Mouse (Mus musculus) hindbrain, postnatal 0 days (tissue): ENCODE measurements around the gene Shisa9. TPM values are rescaled to one million over a fixed set of nuclear protein-coding genes. Genes with fewer than 3 reads are reported as not detected.
A peak's percentile ranks its signal among the peaks of the same experiment; 100 is the strongest.

Experiments used
- ATAC-seq: fragments of 200-750 bp; cut with Nextera tagmentation; 2 replicates; pipeline ENCODE4 v1.8.0; 2017; ENCODE audit warnings: mild to moderate bottlenecking, moderate TSS enrichment, moderate library complexity
- DNase-seq: peaks from one replicate; pipeline ENCODE4 v3.0.0-alpha.2; 2015; ENCODE audit warnings: low spot score
- H3K27ac ChIP-seq: fragments of 300-500 bp; sonication (generic); 2 replicates; pipeline ENCODE4 v1.5.1; 2014; ENCODE audit warnings: mild to moderate bottlenecking
- H3K27me3 ChIP-seq: fragments of 300-500 bp; sonication (generic); 2 replicates; pipeline ENCODE4 v1.6.1; 2014; ENCODE audit warnings: low read length, mixed read lengths; ENCODE audit not compliant: insufficient read depth
- H3K36me3 ChIP-seq: fragments of 300-500 bp; sonication (generic); 2 replicates; pipeline ENCODE4 v1.6.1; 2014; ENCODE audit warnings: low read length, mixed read lengths; ENCODE audit not compliant: insufficient read depth
- H3K4me1 ChIP-seq: fragments of 300-500 bp; sonication (generic); 2 replicates; pipeline ENCODE4 v1.6.1; 2014; ENCODE audit warnings: antibody characterized with exemption, low read length, mixed read lengths; ENCODE audit not compliant: insufficient read depth
- H3K4me2 ChIP-seq: fragments of 300-500 bp; sonication (generic); 2 replicates; pipeline ENCODE4 v1.6.1; 2014; ENCODE audit warnings: low read depth, mild to moderate bottlenecking, low read length, moderate library complexity, mixed read lengths
- H3K4me3 ChIP-seq: fragments of 300-500 bp; sonication (generic); 2 replicates; pipeline ENCODE4 v1.5.1; 2014; ENCODE audit warnings: low read length
- H3K9ac ChIP-seq: fragments of 300-500 bp; sonication (generic); replicated peaks from 2 replicates; pipeline ENCODE4 v1.6.1; 2014; ENCODE audit warnings: mild to moderate bottlenecking, low read length, moderate library complexity, mixed read lengths
- H3K9me3 ChIP-seq: fragments of 300-500 bp; sonication (generic); 2 replicates; pipeline ENCODE4 v1.6.1; 2016; ENCODE audit warnings: low read length, mixed read lengths
- CTCF ChIP-seq: IDR thresholded peaks from 2 replicates; pipeline ENCODE4 v1.5.1; 2016; ENCODE audit warnings: antibody characterized with exemption, control low read depth, low read depth
- WGBS: fragments of 180-500 bp; shearing (Covaris S2); extraction: QIAGEN DNeasy Blood & Tissue Kit; methylation state at CpG from one replicate; pipeline ENCODE4 v1.1.7; 2014; 5-methylcytosine and 5-hydroxymethylcytosine counted together
- polyA plus RNA-seq: library from polyadenylated mRNA; unstranded; fragments of >200 nt; fragmentation: Nextera tagmentation; extraction: Ambion mirVana; gene quantifications from 2 replicates; pipeline ENCODE4 v1.2.1, GENCODE M21; 2015
- total RNA-seq: library from RNA; depleted of rRNA; stranded (reverse); fragments of >200 nt; gene quantifications from 2 replicates; pipeline ENCODE4 v1.2.3, GENCODE M21; 2014

Shisa9 gene
- total and polyA plus RNA-seq, 2 experiments from 2014 or later = 22.5 to 85.6 TPM

GRCm38 (mm10) chr16:12173482-12174041, 189.6 kb downstream of the Shisa9 start:
- ATAC-seq = no peak
- 68% methylated on average over 1 of the region's 1 CpGs for WGBS
- H3K4me2 ChIP-seq = no peak overlapping the region
- no peak overlapping the region for H3K4me3 ChIP-seq
- DNase-seq = no peak
- no peaks in the 10 kb centered on the region for H3K4me1 ChIP-seq
- no peak overlapping the region for H3K27ac ChIP-seq
- H3K9me3 ChIP-seq = no peaks in the 10 kb centered on the region
- TF ChIP-seq CTCF = no peak
- no peaks in the 10 kb centered on the region for H3K36me3 ChIP-seq
- no peaks in the 10 kb centered on the region for H3K27me3 ChIP-seq
- no peak overlapping the region for H3K9ac ChIP-seq

- H3K9me3 ChIP-seq = no peaks in the 10 kb centered on the region
- no peaks in the 10 kb centered on the region for H3K36me3 ChIP-seq
- no peak for ATAC-seq
- 76% methylated on average over 2 of the region's 2 CpGs for WGBS
- no peak overlapping the region for H3K27ac ChIP-seq
- no peak overlapping the region for H3K4me2 ChIP-seq
- no peak for TF ChIP-seq CTCF
- H3K9ac ChIP-seq = no peak overlapping the region
- H3K4me1 ChIP-seq = no peaks in the 10 kb centered on the region
- H3K4me3 ChIP-seq = no peak overlapping the region
- no peak for DNase-seq
- no peaks in the 10 kb centered on the region for H3K27me3 ChIP-seq
Observed at GRCm38 (mm10) chr16:12178031-12178430, 194.1 kb downstream of the Shisa9 start.

GRCm38 (mm10) chr16:12189739-12190138, 205.8 kb downstream of the Shisa9 start:
- no peak overlapping the region for H3K9ac ChIP-seq
- H3K27ac ChIP-seq = no peak overlapping the region
- peak; percentile 15 for DNase-seq
- no peaks in the 10 kb centered on the region for H3K9me3 ChIP-seq
- WGBS = 60% methylated on average over 2 of the region's 2 CpGs
- H3K36me3 ChIP-seq = no peaks in the 10 kb centered on the region
- no peak overlapping the region for H3K4me2 ChIP-seq
- H3K27me3 ChIP-seq = no peaks in the 10 kb centered on the region
- no peak overlapping the region for H3K4me3 ChIP-seq
- no peaks in the 10 kb centered on the region for H3K4me1 ChIP-seq
- no peak for ATAC-seq
- TF ChIP-seq CTCF = no peak

- Histone ChIP-seq H3K36me3 (no peaks in the 10 kb centered on the region), H3K9ac (no peak overlapping the region), H3K9me3 (no peaks in the 10 kb centered on the region), H3K27me3 (no peaks in the 10 kb centered on the region), H3K27ac (no peak overlapping the region), H3K4me3 (no peak overlapping the region), H3K4me1 (no peaks in the 10 kb centered on the region), H3K4me2 (no peak overlapping the region)
- DNase-seq (no peak), ATAC-seq (no peak)
- WGBS = 98% methylated on average over 4 of the region's 4 CpGs
- no peak for TF ChIP-seq CTCF
Observed at GRCm38 (mm10) chr16:12196841-12197240, 212.9 kb downstream of the Shisa9 start.

- 56% methylated on average over 5 of the region's 5 CpGs for WGBS
Observed at GRCm38 (mm10) chr16:12197611-12198010, 213.7 kb downstream of the Shisa9 start.

GRCm38 (mm10) chr16:12201216-12201615, 217.3 kb downstream of the Shisa9 start:
- Histone ChIP-seq H3K36me3 (no peaks in the 10 kb centered on the region), H3K27ac (no peak overlapping the region), H3K27me3 (no peaks in the 10 kb centered on the region), H3K9ac (no peak overlapping the region), H3K4me2 (no peak overlapping the region), H3K4me1 (no peaks in the 10 kb centered on the region), H3K4me3 (no peak overlapping the region), H3K9me3 (no peaks in the 10 kb centered on the region)
- 27% methylated on average over 3 of the region's 3 CpGs for WGBS
- DNase-seq (peak; percentile 72), ATAC-seq (no peak)
- TF ChIP-seq CTCF = peak; percentile 82

More at GRCm38 (mm10) chr16:12197611-12198010, 213.7 kb downstream of the Shisa9 start:
- Histone ChIP-seq H3K27me3 (no peaks in the 10 kb centered on the region), H3K9me3 (no peaks in the 10 kb centered on the region), H3K4me2 (no peak overlapping the region), H3K9ac (no peak overlapping the region), H3K4me3 (no peak overlapping the region), H3K4me1 (no peaks in the 10 kb centered on the region), H3K36me3 (no peaks in the 10 kb centered on the region), H3K27ac (no peak overlapping the region)
- no peak for ATAC-seq
- no peak for TF ChIP-seq CTCF
- DNase-seq = no peak

GRCm38 (mm10) chr16:12202151-12202550, 218.2 kb downstream of the Shisa9 start:
- Histone ChIP-seq H3K27me3 (no peaks in the 10 kb centered on the region), H3K36me3 (no peaks in the 10 kb centered on the region), H3K4me3 (no peak overlapping the region), H3K9ac (no peak overlapping the region), H3K27ac (no peak overlapping the region), H3K4me2 (no peak overlapping the region), H3K4me1 (no peaks in the 10 kb centered on the region), H3K9me3 (no peaks in the 10 kb centered on the region)
- TF ChIP-seq CTCF = no peak
- DNase-seq (no peak), ATAC-seq (no peak)
- 62% methylated on average over 3 of the region's 3 CpGs for WGBS
